Mouse (Mus musculus) stomach, postnatal 0 days (tissue): ENCODE data around the gene Tbc1d13.

Source experiments
- CTCF ChIP-seq: IDR thresholded peaks from 2 replicates; pipeline ENCODE4 v1.5.1; 2016; ENCODE audit warnings: antibody characterized with exemption, low read depth, mild to moderate bottlenecking, moderate library complexity
- EP300 ChIP-seq: optimal IDR thresholded peaks from 2 replicates; pipeline ENCODE3; 2016; ENCODE audit warnings: antibody characterized with exemption

DNA sequence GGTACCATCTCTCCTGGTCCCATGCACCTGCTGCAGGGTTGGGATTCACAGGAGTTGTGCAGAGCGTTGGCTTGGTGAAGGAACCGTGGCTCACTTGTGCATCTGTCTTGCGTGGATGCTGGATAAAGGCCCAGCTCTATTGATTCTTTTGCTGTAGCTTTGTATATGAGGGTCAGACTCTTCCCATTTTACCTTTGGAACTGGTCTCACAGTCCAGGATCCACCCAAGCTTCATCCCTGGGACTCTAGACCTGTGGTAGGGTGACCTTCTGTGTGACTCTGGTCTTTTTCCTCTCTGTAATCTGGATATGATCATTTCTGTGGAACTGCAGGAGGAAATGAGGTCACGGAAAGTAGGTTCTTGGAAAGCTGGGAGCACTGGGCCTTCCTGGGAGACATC lies 10.9 kb downstream of the Tbc1d13 start:
- TF ChIP-seq EP300 (no peak), CTCF (no peak)
